Mouse (Mus musculus) neural tube, embryonic 12.5 days (tissue): ENCODE measurements at regions not wholly inside any gene's neighbourhood (a gene's known extent, or its start where the extent isn't known, plus 50 kb on each side); places are given as distances from the start of the nearest gene placed in this dataset.

Source experiments
- ATAC-seq: fragments of 200-750 bp; cut with Nextera tagmentation; 2 replicates; pipeline ENCODE4 v1.8.0; 2017; ENCODE audit warnings: low read depth, mild to moderate bottlenecking, moderate TSS enrichment, moderate library complexity; ENCODE audit not compliant: low FRiP score
- H3K27ac ChIP-seq: fragments of 300-500 bp; sonication (generic); 2 replicates; pipeline ENCODE4 v1.5.1; 2016
- H3K27me3 ChIP-seq: fragments of 300-500 bp; sonication (generic); replicated peaks from 2 replicates; pipeline ENCODE4 v1.6.1; 2016; ENCODE audit warnings: mild to moderate bottlenecking
- H3K36me3 ChIP-seq: fragments of 300-500 bp; sonication (generic); 2 replicates; pipeline ENCODE4 v1.6.1; 2016; ENCODE audit warnings: mild to moderate bottlenecking
- H3K4me1 ChIP-seq: fragments of 300-500 bp; sonication (generic); 2 replicates; pipeline ENCODE4 v1.6.1; 2016
- H3K4me2 ChIP-seq: fragments of 300-500 bp; sonication (generic); replicated peaks from 2 replicates; pipeline ENCODE4 v1.6.1; 2016; ENCODE audit warnings: mild to moderate bottlenecking
- H3K4me3 ChIP-seq: fragments of 300-500 bp; sonication (generic); 2 replicates; pipeline ENCODE4 v1.5.1; 2016
- H3K9ac ChIP-seq: fragments of 300-500 bp; sonication (generic); 2 replicates; pipeline ENCODE4 v1.6.1; 2016; ENCODE audit warnings: mild to moderate bottlenecking
- H3K9me3 ChIP-seq: fragments of 300-500 bp; sonication (generic); 2 replicates; pipeline ENCODE4 v1.6.1; 2016; ENCODE audit warnings: mild to moderate bottlenecking
- WGBS: fragments of 180-500 bp; shearing (Covaris S2); methylation state at CpG from one replicate; pipeline ENCODE4 v1.1.7; 2016; 5-methylcytosine and 5-hydroxymethylcytosine counted together

- no peaks in the 10 kb centered on the region for H3K36me3 ChIP-seq
- H3K27ac ChIP-seq, result no peak overlapping the region
- no peaks in the 10 kb centered on the region for H3K9me3 ChIP-seq
- H3K4me3 ChIP-seq, result no peak overlapping the region
- no peak overlapping the region for H3K9ac ChIP-seq
- no peaks in the 10 kb centered on the region for H3K4me1 ChIP-seq
- ATAC-seq, result no peak
- no peaks in the 10 kb centered on the region for H3K27me3 ChIP-seq
- H3K4me2 ChIP-seq, result no peak overlapping the region
- WGBS, result 56% methylated on average over 4 of the region's 4 CpGs
These were observed 237.5 kb upstream of the Zic3 start for GRCm38 (mm10) chrX:57784959-57785358.

DNA sequence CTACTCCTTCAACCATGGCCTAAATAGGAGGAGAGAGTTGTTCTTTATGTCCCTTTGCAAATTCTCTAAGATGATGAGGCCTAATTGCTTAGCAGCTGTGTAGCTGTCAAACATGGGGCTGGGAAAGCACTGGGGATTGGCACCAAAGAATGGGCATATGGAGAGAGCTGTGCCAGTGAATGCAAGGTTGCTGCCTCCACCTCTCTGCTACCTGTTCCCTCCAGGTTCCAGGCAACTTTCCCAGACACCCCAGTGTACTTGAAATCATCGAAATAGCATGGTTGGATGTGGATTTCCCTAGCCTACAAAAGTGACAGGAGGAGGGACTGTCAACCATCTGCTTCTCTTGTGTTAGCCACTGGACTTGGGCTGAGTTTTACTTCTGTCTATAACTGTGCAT is 234.9 kb upstream of the Zic3 start:
- H3K36me3 ChIP-seq, result no peaks in the 10 kb centered on the region
- no peak overlapping the region for H3K9ac ChIP-seq
- ATAC-seq, result no peak
- H3K9me3 ChIP-seq, result no peaks in the 10 kb centered on the region
- no peak overlapping the region for H3K4me3 ChIP-seq
- H3K4me1 ChIP-seq, result no peaks in the 10 kb centered on the region
- H3K4me2 ChIP-seq, result no peak overlapping the region
- WGBS, result 75% methylated on average over 1 of the region's 1 CpGs
- H3K27me3 ChIP-seq, result no peaks in the 10 kb centered on the region
- H3K27ac ChIP-seq, result no peak overlapping the region

DNA sequence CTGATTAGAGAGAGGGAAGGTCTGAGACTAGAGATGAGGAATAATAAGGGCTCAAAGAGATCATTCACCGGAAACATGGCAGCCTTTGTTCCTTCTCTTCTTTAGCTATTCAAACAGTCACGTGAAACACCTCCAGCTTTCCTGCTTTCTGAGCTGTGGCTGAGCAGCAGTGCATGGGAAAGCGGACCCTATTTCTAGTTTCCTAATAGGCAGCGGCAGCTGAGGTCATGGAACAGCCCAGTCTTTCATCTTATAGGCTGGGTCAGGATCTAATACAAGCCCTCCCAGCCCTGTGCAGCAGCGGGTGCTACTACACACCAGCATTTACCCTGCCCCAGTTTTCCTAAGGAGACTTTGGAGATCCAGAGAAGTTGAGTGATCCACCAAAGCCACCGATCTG is 224.5 kb upstream of the Zic3 start:
- no peaks in the 10 kb centered on the region for H3K36me3 ChIP-seq
- H3K27me3 ChIP-seq, result no peaks in the 10 kb centered on the region
- no peak overlapping the region for H3K4me3 ChIP-seq
- ATAC-seq, result peak; percentile 85
- 39% methylated on average over 6 of the region's 6 CpGs for WGBS
- no peak overlapping the region for H3K27ac ChIP-seq
- no peaks in the 10 kb centered on the region for H3K9me3 ChIP-seq
- H3K9ac ChIP-seq, result no peak overlapping the region
- H3K4me1 ChIP-seq, result no peaks in the 10 kb centered on the region
- H3K4me2 ChIP-seq, result no peak overlapping the region; the same call in 1 of the 2 replicates

DNA sequence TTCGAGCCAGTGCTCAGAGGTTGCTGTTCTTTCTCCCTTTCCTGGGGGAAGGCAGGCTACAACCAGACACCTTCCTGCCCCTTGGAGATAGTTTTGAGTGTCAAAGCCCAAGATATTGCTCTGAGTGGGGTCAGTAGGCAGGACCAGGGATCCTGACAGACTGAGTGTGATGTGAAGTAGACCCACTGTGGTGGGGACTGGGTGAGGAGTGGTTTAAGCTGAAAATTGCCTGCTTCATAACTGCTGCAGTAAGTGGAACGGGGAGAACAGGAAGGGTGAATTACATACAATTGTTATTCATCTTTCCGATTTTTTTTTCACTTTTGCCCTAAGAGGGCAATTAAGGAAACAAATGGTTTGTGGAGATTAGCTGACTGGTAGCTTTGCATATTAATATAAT is 224.1 kb upstream of the Zic3 start:
- ATAC-seq, result peak; percentile 68
- 32% methylated on average over 3 of the region's 3 CpGs for WGBS
- no peak overlapping the region for H3K27ac ChIP-seq

DNA sequence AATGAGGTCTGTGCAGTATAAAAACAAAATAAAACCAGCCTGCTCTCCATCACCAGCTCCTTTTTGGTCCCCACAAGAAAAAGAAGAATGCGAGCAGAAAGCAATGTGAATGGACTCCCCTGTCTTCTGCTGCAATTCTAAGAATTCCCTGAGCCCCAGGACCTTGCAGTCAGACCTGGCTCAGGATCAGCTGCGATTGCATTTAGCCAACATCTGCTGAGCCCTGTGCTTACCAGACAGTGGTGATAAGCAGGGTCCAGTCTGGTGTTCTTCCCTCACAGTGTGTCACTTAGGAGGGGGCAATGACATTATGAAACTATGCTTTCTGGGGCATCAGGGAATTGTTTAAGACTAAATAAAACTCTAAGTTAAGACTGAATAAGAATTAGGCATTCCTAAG is 223.6 kb upstream of the Zic3 start:
- no peaks in the 10 kb centered on the region for H3K27me3 ChIP-seq
- WGBS, result 46% methylated on average over 2 of the region's 2 CpGs
- H3K36me3 ChIP-seq, result no peaks in the 10 kb centered on the region
- H3K9me3 ChIP-seq, result no peaks in the 10 kb centered on the region
- H3K9ac ChIP-seq, result no peak overlapping the region
- no peak overlapping the region for H3K4me3 ChIP-seq
- no peak overlapping the region for H3K4me2 ChIP-seq
- no peak overlapping the region for H3K27ac ChIP-seq
- ATAC-seq, result peak; percentile 51; the same call in 1 of the 2 replicates
- H3K4me1 ChIP-seq, result no peaks in the 10 kb centered on the region

More for the DNA sequence above, 224.1 kb upstream of the Zic3 start:
- no peaks in the 10 kb centered on the region for H3K9me3 ChIP-seq
- H3K36me3 ChIP-seq, result no peaks in the 10 kb centered on the region
- H3K4me1 ChIP-seq, result no peaks in the 10 kb centered on the region
- no peak overlapping the region for H3K9ac ChIP-seq
- H3K4me3 ChIP-seq, result no peak overlapping the region
- no peaks in the 10 kb centered on the region for H3K27me3 ChIP-seq
- H3K4me2 ChIP-seq, result no peak overlapping the region; the same call in 1 of the 2 replicates
